Comparison of ENCODE assay signal across 9 mouse cellular contexts in the genomic region with DNA sequence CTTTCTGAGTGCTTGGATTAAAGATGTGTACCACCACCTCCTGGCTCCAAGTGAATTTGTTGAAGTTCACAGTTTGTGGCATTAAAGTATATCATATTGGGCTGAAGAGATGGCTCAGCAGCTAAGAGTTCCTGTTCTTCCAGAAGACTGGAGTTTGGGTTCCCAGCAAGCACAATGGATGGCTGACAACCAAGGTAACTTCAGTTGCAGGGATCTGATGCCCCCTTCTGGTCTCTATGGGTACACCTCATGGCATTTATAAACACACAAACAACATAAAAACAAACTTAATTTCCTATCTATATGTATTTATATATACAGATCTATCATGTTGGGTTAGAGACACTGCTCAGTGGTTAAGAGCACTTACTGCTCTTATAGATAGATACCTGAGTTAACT. TPM values are rescaled to one million over a fixed set of nuclear protein-coding genes. Genes with fewer than 3 reads are reported as not detected.
A peak's percentile ranks its signal among the peaks of the same experiment; 100 is the strongest.
DNase-seq lines count a peak whose midpoint lies in the region; ATAC-seq and TF ChIP-seq lines count a peak whose summit lies in the region.
"Had no signal": no experiment of that assay in that cellular context is flagged by ENCODE, and none has a peak within 500 bp of the region (broad histone marks: within the 10 kb centered on the region; RNA-seq: fewer than 3 reads in every experiment).

No protein-coding gene starts in this region.

- H3K4me1 ChIP-seq in heart, postnatal 0 days (ENCODE audit: control insufficient read depth, insufficient read depth), result peaks cover 16% of the 10 kb centered on the region
- H3K4me1 ChIP-seq in spleen, adult 2 months (ENCODE audit: control insufficient read depth, insufficient read depth, insufficient read length), result peaks cover 2% of the 10 kb centered on the region; the same call in 1 of the 2 replicates

- no peaks in the 10 kb centered on the region for H3K9me3 ChIP-seq in heart, postnatal 0 days (replicated peaks; ENCODE audit: control insufficient read depth, low read length)

- H3K4me2 ChIP-seq in heart, postnatal 0 days (ENCODE audit: low read depth, low read length), result no peak overlapping the region

- H3K4me3 ChIP-seq in heart, postnatal 0 days (ENCODE audit: low read depth, low read length), result no peak overlapping the region
- no peak overlapping the region for H3K4me3 ChIP-seq in spleen, adult 2 months (ENCODE audit: extremely low read depth, insufficient read depth, insufficient read length)

- H3K27me3 ChIP-seq in heart, postnatal 0 days (ENCODE audit: control insufficient read depth, insufficient read depth, low read length), result no peaks in the 10 kb centered on the region
- no peaks in the 10 kb centered on the region for H3K27me3 ChIP-seq in spleen, adult 2 months (ENCODE audit: control insufficient read depth, insufficient read depth, low read length)

- ATAC-seq in heart, postnatal 0 days (ENCODE audit: insufficient read depth, low read depth), result no peak
- no peak for ATAC-seq in cerebellum, adult (ENCODE audit: insufficient number of reproducible peaks, low FRiP score, low TSS enrichment)
- ATAC-seq in granulocyte monocyte progenitor cell, adult 5-6 weeks (replicated peaks; ENCODE audit: poor library complexity, severe bottlenecking), result no peak

- no peak overlapping the region for H3K9ac ChIP-seq in heart, postnatal 0 days (replicated peaks; ENCODE audit: low read depth, low read length)

- no peak for TF ChIP-seq POLR2A in spleen, adult 2 months (IDR thresholded peaks at IDR 0.05; ENCODE audit: low read depth, low read length)
- TF ChIP-seq POLR2A in brain, embryonic 14.5 days (IDR thresholded peaks at IDR 0.05; ENCODE audit: borderline replicate concordance, extremely low read depth, insufficient read depth, insufficient read length, poor library complexity, severe bottlenecking), result no peak

- no peak for DNase-seq in heart, postnatal 0 days (ENCODE audit: low spot score)
- no peak for DNase-seq in heart, adult 8-10 months (ENCODE audit: low spot score)
- no peak for DNase-seq in spleen, adult 2 months (ENCODE audit: low read depth in 1 of 2, low spot score in 2 of 2)
- DNase-seq in spleen, postnatal 10 days (ENCODE audit: low spot score in 2 of 2), result no peak
- no peak for DNase-seq in brain, embryonic 14.5 days (ENCODE audit: low read depth)
- DNase-seq in thymus, postnatal 4 days, result peak; percentile 41
- DNase-seq: lung, postnatal 14 days had no signal

- no peak for TF ChIP-seq EP300 in heart, postnatal 0 days (IDR thresholded peaks at IDR 0.05; ENCODE audit: low read depth)

- H3K36me3 ChIP-seq in heart, postnatal 0 days (replicated peaks; ENCODE audit: control insufficient read depth, insufficient read depth, low read length), result peaks cover 39% of the 10 kb centered on the region
- H3K36me3 ChIP-seq in spleen, adult 2 months (ENCODE audit: control insufficient read depth, insufficient read depth, low read length), result peaks cover 3% of the 10 kb centered on the region; the same call in 1 of the 2 replicates

- no peak overlapping the region for H3K27ac ChIP-seq in heart, postnatal 0 days (ENCODE audit: low read depth)
- H3K27ac ChIP-seq in spleen, adult 2 months (ENCODE audit: insufficient read depth, low read length), result no peak overlapping the region

- TF ChIP-seq CTCF in heart, postnatal 0 days (IDR thresholded peaks at IDR 0.05; ENCODE audit: low read depth), result peak; percentile 22; the same call in 1 of the 2 replicates
- TF ChIP-seq CTCF in spleen, adult 2 months (IDR thresholded peaks at IDR 0.05; ENCODE audit: extremely low read depth, insufficient read depth, insufficient read length, insufficient replicate concordance), result peak; percentile 21; the same call in 1 of the 2 replicates
- TF ChIP-seq CTCF in brain, embryonic 14.5 days (IDR thresholded peaks at IDR 0.05; ENCODE audit: borderline replicate concordance, extremely low read depth, insufficient read depth, insufficient read length), result peak; percentile 20; the same call in 1 of the 2 replicates

RNA-seq across cellular contexts. Expression of gene Gpr107, which starts 1.4 kb away (rescaled TPM):
- 42.2 and 69.4 TPM in 2 replicates for total RNA-seq in heart, postnatal 0 days (2014; rRNA removed; ENCODE audit: low replicate concordance)
- polyA plus RNA-seq in heart, postnatal 0 days (2015; fragmentation: Nextera tagmentation; extraction: Ambion mirVana), result 19.1 and 20.3 TPM in 2 replicates
- 10 to 100 TPM; 27.1 to 34.5 (median 29.8) TPM for total RNA-seq in heart, adult 8-10 months (2022)
- polyA plus RNA-seq in spleen, adult 2 months (2012; rRNA removed), result 15.0 and 15.1 TPM in 2 replicates
- polyA plus RNA-seq in brain, embryonic 14.5 days (2012; rRNA removed), result 34.1 and 35.3 TPM in 2 replicates
- 12.8 and 13.5 TPM in 2 replicates for total RNA-seq in granulocyte monocyte progenitor cell, adult 5-6 weeks (2014; fragmentation: Nextera tagmentation)
- total RNA-seq in granulocyte monocyte progenitor cell, adult 5-6 weeks (2017), result 16.4 and 16.9 TPM in 2 replicates

RNA-seq across cellular contexts. Expression of gene Fnbp1, which starts 9.0 kb away (rescaled TPM):
- total RNA-seq in heart, postnatal 0 days (2014; rRNA removed; ENCODE audit: low replicate concordance), result 6.4 and 7.7 TPM in 2 replicates
- polyA plus RNA-seq in heart, postnatal 0 days (2015; fragmentation: Nextera tagmentation; extraction: Ambion mirVana), result 10.0 and 11.4 TPM in 2 replicates
- 10 to 100 TPM; 47.2 to 63.1 (median 52.7) TPM for total RNA-seq in heart, adult 8-10 months (2022)
- 78.7 and 92.4 TPM in 2 replicates for polyA plus RNA-seq in spleen, adult 2 months (2012; rRNA removed)
- polyA plus RNA-seq in brain, embryonic 14.5 days (2012; rRNA removed), result 34.1 and 46.3 TPM in 2 replicates
- 57.0 and 64.0 TPM in 2 replicates for total RNA-seq in granulocyte monocyte progenitor cell, adult 5-6 weeks (2014; fragmentation: Nextera tagmentation)
- total RNA-seq in granulocyte monocyte progenitor cell, adult 5-6 weeks (2017), result 24.3 and 47.2 TPM in 2 replicates
